Mouse (Mus musculus) thymus, adult 2 months (tissue): ENCODE data around the gene Ifngr2. TPM values are rescaled to one million over a fixed set of nuclear protein-coding genes. Genes with fewer than 3 reads are reported as not detected.

Experiments used
- DNase-seq: peaks from one replicate; pipeline ENCODE4 v3.0.0; 2021
- H3K27ac ChIP-seq: fragments of 200-500 bp; 2 replicates; pipeline ENCODE4 v1.5.1; 2012; ENCODE audit warnings: low read length, control low read depth; ENCODE audit not compliant: control insufficient read depth, insufficient read depth
- H3K27me3 ChIP-seq: fragments of 200-500 bp; 2 replicates; pipeline ENCODE4 v1.6.1; 2012; ENCODE audit warnings: mild to moderate bottlenecking, low read length, moderate library complexity, mixed read lengths; ENCODE audit not compliant: control insufficient read depth, insufficient read depth
- H3K36me3 ChIP-seq: fragments of 200-500 bp; 2 replicates; pipeline ENCODE4 v1.6.1; 2012; ENCODE audit warnings: mild to moderate bottlenecking, low read length, moderate library complexity; ENCODE audit not compliant: control insufficient read depth, insufficient read depth
- H3K4me1 ChIP-seq: fragments of 200-500 bp; replicated peaks from 2 replicates; pipeline ENCODE4 v1.6.1; 2012; ENCODE audit warnings: low read length; ENCODE audit not compliant: control insufficient read depth, insufficient read depth
- H3K4me3 ChIP-seq: fragments of 200-500 bp; 2 replicates; pipeline ENCODE4 v1.5.1; 2012; ENCODE audit warnings: mild to moderate bottlenecking, low read length, control low read depth, moderate library complexity; ENCODE audit not compliant: control insufficient read depth, insufficient read depth
- CTCF ChIP-seq: fragments of 200-500 bp; IDR thresholded peaks from 2 replicates; pipeline ENCODE4 v1.5.1; 2012; ENCODE audit warnings: mild to moderate bottlenecking, control low read depth, low read length, moderate library complexity, borderline replicate concordance; ENCODE audit not compliant: control insufficient read depth, poor library complexity, insufficient read depth; ENCODE audit errors: extremely low read depth
- POLR2A ChIP-seq: fragments of 200-500 bp; IDR thresholded peaks from 2 replicates; pipeline ENCODE4 v1.6.1; 2012; ENCODE audit warnings: mild to moderate bottlenecking, low read length, control low read depth, moderate library complexity; ENCODE audit not compliant: control insufficient read depth, poor library complexity, insufficient read depth; ENCODE audit errors: extremely low read depth
- WGBS: fragments of 180-500 bp; shearing (Covaris S2); methylation state at CpG from one replicate; pipeline ENCODE4 v1.1.7; 2018; 5-methylcytosine and 5-hydroxymethylcytosine counted together
- polyA plus RNA-seq: library from polyadenylated mRNA; depleted of rRNA; stranded (reverse); fragments of >200 nt; gene quantifications from 2 replicates; pipeline ENCODE4 v1.2.3, GENCODE M21; 2012

Gene Ifngr2
- polyA plus RNA-seq, 1 experiment, result 33.4 TPM

- Histone ChIP-seq H3K27me3 (no peaks in the 10 kb centered on the region), H3K36me3 (no peaks in the 10 kb centered on the region), H3K27ac (peak overlapping the region; percentile 67), H3K4me1 (peaks cover 31% of the 10 kb centered on the region), H3K4me3 (no peak overlapping the region)
- DNase-seq, result peak; percentile 60
- 7% methylated on average over 6 of the region's 6 CpGs for WGBS
- no peak for TF ChIP-seq CTCF
- no peak for TF ChIP-seq POLR2A
These were observed 41.0 kb downstream of the Ifngr2 start for GRCm38 (mm10) chr16:91587730-91588453.

GRCm38 (mm10) chr16:91588703-91589102, 41.8 kb downstream of the Ifngr2 start:
- DNase-seq, result no peak
- TF ChIP-seq POLR2A, result no peak
- TF ChIP-seq CTCF, result no peak
- Histone ChIP-seq H3K36me3 (no peaks in the 10 kb centered on the region), H3K27ac (no peak overlapping the region), H3K4me1 (peaks cover 39% of the 10 kb centered on the region), H3K27me3 (no peaks in the 10 kb centered on the region), H3K4me3 (no peak overlapping the region)
- 95% methylated on average over 3 of the region's 3 CpGs for WGBS

GRCm38 (mm10) chr16:91592162-91592561, 45.3 kb downstream of the Ifngr2 start:
- H3K36me3 ChIP-seq, result no peaks in the 10 kb centered on the region
- H3K4me1 ChIP-seq, result peaks cover 59% of the 10 kb centered on the region
- TF ChIP-seq POLR2A (no peak), CTCF (no peak)
- H3K27ac ChIP-seq, result no peak overlapping the region; the same call in 1 of the 2 replicates
- no peaks in the 10 kb centered on the region for H3K27me3 ChIP-seq
- H3K4me3 ChIP-seq, result no peak overlapping the region
- WGBS, result 60% methylated on average over 8 of the region's 8 CpGs
- no peak for DNase-seq

GRCm38 (mm10) chr16:91593262-91593661, 46.4 kb downstream of the Ifngr2 start:
- Histone ChIP-seq H3K27ac (peak overlapping the region; percentile 45; the same call in 1 of the 2 replicates), H3K27me3 (no peaks in the 10 kb centered on the region), H3K4me3 (no peak overlapping the region), H3K4me1 (peaks cover 52% of the 10 kb centered on the region), H3K36me3 (no peaks in the 10 kb centered on the region)
- peak; percentile 31 for DNase-seq
- TF ChIP-seq POLR2A, result no peak
- no peak for TF ChIP-seq CTCF
- WGBS, result 1% methylated on average over 3 of the region's 3 CpGs

GRCm38 (mm10) chr16:91595076-91595475, 48.2 kb downstream of the Ifngr2 start:
- DNase-seq, result no peak
- Histone ChIP-seq H3K4me1 (peaks cover 44% of the 10 kb centered on the region), H3K27me3 (no peaks in the 10 kb centered on the region), H3K36me3 (no peaks in the 10 kb centered on the region), H3K27ac (no peak overlapping the region; the same call in 1 of the 2 replicates), H3K4me3 (no peak overlapping the region)
- TF ChIP-seq POLR2A (no peak), CTCF (no peak)
- 85% methylated on average over 6 of the region's 6 CpGs for WGBS

- no peak overlapping the region for H3K27ac ChIP-seq
These were observed 49.5 kb downstream of the Ifngr2 start for GRCm38 (mm10) chr16:91596397-91596778.

More at GRCm38 (mm10) chr16:91596397-91596778, 49.5 kb downstream of the Ifngr2 start:
- peak overlapping the region; percentile 68 for H3K4me3 ChIP-seq
- H3K4me1 ChIP-seq, result peaks cover 41% of the 10 kb centered on the region
- TF ChIP-seq CTCF, result no peak
- no peak for TF ChIP-seq POLR2A
- H3K27me3 ChIP-seq, result no peaks in the 10 kb centered on the region
- no peaks in the 10 kb centered on the region for H3K36me3 ChIP-seq
- WGBS, result 4% methylated on average over 9 of the region's 9 CpGs
- no peak for DNase-seq
